Mouse (Mus musculus): ENCODE measurements around the gene Pitx1.

Gene Pitx1

DNA sequence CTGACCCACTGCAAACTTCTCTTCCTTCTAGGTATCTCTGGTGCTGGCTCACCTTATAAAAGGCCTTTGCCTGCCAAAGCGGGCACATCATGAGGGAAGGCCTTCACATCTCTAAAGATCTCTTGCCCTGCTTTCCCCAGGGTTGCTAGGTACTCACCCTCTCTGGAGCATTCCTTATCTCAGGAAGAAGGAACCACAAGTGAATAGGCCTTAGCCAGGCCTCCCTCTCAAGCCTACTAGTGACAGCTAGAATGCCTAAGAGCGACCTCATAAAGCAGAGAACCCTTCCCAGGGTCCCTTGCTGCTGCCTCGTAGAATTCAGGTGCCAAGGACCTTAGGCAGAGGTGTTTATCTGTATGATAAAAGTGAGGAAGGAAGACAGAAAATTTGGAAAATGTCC is 51.7 kb downstream of the Pitx1 start, which contains the start of gene Catsper3:
Catsper3 (plus strand) TSS at position 301 of the 400 bp plus-strand sequence.
- intact Hi-C loops (cut with DNase I), result no loop called here

- intact Hi-C loops (cut with DNase I), result no loop called here
Observed at GRCm38 (mm10) chr13:55775056-55775455, 60.9 kb downstream of the Pitx1 start.
